Mouse (Mus musculus) left cerebral cortex, adult 9 months (tissue): ENCODE results near the gene Nsun7.

ENCODE experiments used
- DNase-seq, 2 experiments: peaks; one replicate each; pipeline ENCODE4 v3.0.0; 2022; ENCODE audit warnings: low spot score in 2 of 2

Gene Nsun7

DNA sequence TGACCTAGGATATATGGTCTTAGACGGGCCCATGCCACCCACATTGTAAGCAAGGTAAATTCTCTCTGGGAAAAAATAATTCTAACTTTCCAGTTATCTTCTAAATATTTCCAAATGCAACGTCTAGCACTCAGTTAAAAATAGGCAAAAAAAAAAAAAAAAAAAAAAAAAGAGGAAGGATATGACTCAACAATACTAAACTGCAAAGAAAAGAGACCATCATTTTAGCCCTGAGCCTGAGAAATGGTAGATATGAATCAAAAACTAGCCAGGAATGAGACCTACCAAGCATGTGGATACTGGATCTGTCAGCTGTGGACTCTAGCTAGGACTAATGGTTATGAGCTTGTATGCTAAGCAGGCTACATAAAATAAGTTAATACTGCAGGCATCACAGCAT is 20.0 kb downstream of the Nsun7 start:
- no peak for DNase-seq

DNA sequence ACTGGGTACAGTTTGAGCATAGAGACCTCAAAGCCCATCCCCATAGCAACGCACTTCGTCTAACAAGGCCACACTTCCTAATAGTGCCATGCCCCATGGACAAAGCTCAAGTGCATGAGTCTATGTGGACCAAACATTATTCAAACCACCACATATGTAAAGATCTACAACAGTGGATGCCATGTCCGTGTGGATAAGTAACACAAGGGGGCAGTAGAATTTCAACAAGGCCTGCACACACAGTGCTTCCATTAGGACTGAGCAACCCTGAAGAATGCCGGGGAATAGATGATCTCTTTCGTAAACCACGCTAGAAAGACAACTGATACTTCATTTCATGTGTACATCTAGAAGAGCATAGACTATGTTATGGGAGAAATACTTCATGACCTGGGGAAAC is 21.0 kb downstream of the Nsun7 start:
- DNase-seq: no peak

DNA sequence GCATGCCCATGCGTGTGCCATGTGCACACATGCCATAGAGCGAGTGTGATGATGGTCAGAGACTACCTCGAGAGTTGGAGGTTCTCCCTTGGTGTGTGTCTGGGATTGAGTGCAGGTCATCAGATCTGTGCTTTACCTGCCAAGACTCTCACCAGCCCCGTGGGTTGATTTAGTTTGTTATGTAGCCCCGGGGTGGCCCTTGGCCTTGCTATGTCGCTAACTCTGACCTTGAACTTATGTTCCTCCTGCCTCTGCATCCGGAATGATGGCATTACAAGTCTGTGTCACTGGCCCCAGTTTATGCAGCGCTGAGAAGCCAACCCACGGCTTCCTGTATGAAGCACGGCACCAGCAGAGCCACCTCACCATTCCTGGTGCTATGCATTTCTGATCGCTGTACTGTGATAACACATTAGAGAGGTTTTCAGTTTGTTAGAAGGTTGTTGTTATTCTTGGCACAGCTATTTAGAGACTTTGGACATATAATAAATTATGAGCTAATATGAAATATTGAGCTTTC is 34.5 kb downstream of the Nsun7 start:
- no peak for DNase-seq

DNA sequence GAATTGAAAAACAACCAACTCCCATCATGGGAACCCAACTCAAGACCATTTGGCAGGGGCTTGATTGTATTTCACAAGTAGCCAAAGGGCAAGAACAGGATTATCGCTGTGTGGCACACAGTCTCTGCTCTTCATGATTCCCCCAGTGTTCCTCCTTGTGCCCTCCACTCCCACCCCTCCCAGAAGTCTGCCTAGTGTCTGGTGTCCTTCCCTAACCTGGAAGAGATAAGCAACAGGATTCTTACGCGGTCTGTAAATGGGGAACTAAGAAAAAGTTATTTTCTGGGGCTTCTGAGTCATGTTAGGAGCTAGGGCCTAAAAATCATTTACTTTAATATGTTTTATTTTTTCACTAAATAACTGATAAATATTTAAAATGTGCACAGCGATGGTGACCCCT is 35.3 kb downstream of the Nsun7 start:
- DNase-seq: no peak

DNA sequence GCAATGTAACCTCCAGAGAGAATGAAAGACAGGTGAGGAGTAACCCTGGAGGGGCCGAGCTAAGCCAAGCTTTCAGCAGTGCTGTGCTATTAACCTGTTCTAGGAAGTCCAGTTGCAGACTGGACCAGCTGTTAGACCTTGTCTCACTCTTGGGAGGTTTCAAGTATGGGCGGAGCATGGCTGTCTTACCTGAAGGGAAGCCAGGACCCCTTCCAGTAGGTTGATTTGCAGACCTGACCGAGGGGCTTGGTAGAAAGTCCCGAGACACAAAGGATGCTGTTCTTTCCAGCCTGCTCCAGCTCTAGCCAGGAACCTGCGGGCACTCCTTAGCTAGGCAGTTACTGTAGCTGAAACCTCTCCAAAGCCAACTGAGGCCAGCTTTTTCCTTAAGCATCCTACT is 36.4 kb downstream of the Nsun7 start:
- no peak for DNase-seq

DNA sequence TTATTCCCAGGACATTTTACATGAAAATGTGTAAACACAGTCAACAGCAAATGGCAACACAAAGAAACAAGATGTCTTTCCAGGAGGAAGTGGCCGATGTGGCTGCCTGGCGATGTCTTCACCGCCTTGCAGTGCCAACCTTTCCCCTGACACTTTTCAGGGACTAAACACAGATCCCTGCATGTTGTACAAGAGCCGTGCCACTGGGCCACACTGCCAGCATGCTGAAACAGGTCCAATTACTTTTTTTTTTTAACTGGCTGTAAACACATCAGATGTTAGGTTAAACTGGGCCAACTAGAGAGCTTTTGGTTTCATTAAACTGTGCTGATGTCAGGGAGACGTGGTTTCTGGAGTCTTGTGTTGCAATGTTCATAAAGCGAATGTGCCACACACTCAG is 39.2 kb downstream of the Nsun7 start:
- no peak for DNase-seq

DNA sequence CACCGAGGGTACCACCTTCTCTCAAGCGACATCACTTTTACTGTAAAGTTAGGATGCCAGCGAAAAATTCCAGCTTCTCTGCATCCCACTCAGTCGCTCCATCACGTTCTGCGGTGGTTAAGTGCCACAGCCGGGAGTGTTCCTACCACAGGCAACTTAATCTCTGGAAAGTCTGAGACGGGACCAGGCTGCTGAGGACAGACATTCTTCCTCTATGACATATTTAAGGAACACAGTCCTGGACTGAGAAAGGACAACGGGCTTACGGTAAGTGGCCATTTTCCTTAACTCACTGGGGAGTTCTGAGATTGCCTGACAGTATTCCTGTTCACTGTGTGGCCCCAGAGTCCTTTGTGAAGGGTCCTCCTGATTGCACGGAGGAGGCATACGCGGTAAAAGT is 40.9 kb downstream of the Nsun7 start:
- no peak for DNase-seq

DNA sequence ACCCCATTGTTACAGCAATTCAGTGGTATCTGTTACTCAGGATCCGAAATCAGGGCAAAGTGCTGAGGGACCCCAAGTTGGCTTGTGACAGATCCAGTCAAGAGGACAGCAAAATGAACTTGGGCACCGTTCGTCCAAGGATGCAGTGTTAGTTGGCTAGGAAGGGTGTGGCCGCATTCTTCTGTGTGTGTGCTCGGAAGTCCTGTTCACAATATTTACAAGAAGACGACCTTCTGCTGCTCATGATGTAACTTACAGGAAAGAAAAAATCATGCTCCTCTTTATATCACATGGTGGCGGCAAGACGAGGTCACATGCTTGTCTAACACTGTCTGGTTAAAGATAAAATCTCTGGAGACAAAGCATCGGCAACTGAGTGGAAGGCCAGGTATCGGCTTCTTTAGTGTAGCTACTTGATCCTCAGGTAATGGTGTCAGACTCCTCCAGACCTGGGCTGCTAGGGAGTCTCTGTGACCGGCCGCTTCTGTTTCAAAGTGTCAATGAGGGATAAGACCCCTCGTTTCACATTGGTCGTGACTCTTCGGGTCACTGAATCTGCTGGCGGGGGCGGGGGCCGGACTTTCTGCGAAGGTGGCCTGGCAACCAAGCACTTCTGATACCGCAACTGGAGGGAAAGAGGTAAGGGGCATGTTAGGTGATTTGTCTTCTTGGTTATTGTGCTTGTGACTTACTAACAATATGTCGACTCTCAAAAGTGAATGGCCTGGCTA is 42.6 kb downstream of the Nsun7 start:
- DNase-seq: no peak

DNA sequence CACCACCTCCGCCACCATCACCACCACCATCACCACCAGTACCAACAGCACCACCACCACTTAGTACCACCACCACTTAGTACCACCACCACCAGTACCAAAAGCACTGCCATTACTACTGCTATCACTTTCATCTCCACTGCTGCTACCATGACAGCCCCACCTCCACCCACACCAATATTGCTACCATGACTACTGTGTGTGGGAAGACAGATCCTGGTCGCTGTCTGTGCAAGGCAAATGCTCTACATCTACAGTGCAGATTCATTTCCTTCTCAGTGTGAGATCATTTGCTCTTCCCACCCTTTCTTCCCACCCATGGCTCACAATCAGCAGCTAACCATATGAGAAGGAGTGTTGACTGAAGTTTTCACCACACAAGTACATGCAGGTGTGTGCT is 43.2 kb downstream of the Nsun7 start:
- peak in 1 of 2 experiments; percentile 56 for DNase-seq

DNA sequence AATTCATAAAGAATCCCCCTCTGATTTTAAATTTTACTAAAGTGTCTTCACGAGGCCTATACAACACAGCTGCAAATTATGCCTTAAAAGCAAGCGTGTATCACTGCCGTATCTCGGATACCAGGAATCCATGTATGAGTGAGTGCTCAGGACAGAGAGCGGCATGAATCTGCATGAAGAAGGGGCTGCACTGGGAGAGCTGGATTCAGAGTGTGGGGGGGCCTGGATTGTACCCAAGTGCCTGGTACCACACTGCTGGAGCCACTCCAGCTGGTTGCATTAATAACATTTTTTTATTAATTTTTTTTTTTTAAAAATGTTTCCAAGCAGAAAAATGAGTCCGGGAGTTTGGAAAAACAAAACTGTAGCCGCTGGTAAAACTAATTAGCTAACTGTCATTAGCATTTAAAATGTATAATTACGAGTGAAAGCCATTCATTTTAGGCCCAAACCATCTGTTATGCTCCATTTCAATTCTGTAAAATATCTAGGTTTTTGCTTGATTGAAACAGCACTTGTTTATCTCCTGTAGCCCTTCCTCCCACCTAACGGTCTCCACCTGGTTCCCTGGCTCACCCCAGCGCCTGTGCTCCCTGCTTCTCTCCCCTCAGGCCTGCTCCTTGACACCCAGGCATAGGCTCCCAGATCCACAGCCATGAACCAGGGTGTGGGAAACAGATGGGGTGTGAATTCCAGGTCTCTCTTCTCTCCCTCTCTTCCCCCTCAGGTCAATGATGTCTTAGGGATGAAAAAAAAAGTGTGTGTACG is 44.8 kb downstream of the Nsun7 start:
- DNase-seq: no peak

DNA sequence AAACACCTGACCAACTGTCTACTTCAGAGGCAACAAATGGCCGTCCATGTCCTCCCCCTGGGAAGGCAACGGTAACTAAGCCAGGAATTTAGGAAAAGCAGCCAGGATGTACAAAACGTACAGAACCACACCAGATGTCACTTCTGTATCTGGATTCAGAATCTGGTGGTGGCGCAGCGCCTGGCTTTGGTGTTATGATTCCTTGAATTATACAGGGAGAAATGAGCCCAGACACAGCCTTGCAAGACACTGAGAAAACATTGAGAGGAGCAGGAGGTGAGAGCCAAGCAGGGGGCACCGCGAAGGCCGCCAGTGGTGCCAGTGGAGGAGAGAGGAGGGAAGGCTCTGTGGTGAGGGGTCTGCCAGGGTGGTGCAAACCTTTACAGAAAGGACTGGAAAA is 45.8 kb downstream of the Nsun7 start:
- peak in 1 of 2 experiments; percentile 71 for DNase-seq

DNA sequence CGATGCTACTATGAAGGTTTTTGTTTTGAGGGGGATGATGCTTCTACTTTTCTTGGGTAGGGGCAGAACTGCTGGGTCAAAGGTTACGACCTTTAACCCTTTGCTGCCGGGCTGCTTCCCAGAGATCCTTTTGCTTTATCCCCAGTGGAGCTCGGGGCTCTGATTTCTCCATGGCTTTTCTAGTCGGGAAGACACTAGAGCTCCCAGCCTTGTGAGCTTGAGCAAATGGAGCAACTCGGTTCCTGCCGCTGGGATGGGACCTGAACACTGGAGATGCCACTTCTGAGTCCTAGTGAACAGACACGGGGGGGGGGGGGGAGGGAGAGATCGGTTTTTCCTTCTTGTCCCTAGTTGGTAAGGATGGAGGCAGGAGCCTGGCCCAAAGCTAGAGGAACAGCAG is 50.6 kb downstream of the Nsun7 start:
- no peak for DNase-seq

DNA sequence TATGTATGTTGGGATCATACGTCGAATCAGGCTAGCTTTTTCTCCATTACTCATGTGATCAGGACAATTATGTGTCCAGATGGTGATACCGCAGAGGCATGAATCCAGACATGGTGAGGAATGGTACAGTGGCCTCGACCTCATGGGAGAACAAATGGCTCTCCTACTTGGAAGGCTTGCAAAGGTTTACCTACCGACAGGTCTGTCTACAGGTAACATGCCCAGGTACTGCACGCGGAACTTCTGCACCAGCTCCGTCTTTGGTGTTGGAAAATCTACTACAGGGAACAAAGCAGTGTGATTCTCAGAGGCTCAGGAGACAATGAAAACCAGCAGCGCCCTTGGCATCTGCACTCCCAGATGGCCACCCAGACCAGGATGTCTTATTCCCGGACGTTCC is 51.1 kb downstream of the Nsun7 start:
- no peak for DNase-seq

DNA sequence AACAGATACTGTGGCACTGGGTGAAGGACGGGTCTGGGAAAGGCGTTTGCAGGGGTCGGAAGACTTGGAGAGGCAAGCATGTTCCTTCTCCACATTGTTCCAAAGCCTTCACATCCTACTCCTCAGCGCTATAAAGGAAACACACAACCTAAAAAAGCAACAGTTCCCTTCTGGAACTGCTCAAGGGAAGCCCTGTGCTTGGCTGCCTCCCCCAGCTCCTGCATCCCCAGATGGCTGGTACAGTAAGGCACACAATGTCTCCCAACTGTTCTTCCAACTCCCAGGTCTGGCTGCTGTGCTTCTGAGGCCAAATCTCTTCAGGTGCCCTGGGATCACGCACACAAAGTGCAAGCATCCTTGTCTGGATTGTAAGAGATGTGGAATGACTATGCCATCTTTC is 56.1 kb downstream of the Nsun7 start:
- peak in 1 of 2 experiments; percentile 51 for DNase-seq

DNA sequence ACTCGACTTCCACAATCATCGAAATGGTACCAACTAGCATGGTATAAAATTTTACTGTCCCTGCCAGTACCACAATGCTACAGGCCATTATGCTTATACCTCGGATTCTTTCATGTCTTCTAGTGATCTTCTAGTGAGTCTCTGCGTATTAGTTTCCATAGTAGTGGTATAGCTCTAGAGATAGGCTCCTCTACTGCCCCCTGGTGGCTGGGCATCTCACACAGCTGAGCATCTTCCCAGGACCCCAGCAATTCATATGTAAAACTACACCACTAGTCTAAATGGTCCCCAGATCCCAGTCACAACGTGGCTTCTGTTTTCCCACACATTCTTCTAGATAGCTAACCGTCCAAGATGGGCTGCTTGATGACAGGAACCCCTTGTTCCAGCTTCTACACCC is 59.6 kb downstream of the Nsun7 start:
- peak in 1 of 2 experiments; percentile 75 for DNase-seq

DNA sequence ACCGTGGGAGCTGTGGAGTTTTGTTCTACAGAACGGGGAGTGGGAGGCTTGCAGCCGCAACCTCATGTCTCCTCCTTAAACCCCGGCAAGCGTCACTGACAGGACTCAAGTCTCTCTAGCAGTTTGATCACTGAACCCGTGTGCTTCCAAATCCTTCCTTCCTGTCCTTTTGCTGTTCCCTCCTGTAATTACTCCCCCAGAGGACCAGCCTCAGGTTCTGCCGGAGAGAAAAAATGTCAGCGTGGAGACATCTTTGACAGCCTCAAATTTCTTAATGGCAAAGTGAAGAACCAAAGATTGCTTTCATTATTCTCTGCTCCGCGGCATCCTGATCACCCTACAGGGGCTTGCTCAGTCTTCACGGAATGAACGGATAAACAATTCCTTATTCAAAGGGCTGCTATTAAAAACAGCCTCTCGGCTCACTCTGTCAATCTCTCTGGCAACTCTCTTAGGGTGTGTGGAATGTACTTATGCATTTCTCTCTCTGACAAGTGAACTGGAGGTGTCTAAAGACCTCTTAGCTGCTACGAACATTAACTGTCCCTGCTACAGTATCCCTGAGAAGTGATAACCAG is 60.2 kb downstream of the Nsun7 start:
- DNase-seq: no peak

DNA sequence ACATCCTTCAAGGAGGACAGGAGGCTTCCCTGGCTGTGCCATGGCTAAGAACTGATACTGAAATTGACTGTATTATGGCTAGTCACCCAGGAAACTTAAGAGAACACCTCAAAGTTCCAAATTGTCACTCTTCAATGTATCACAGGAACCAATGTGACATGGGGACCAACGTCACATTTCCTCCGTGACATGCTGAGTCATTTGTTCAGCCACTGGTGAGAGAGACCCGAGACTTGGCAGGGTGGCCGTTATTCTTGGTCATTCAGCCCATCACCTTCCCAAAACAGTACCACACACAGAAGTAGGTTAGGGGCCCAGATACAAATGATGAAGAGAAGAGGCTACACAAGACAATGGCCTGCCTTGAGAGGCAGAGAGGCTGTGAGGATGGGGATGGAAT is 63.4 kb downstream of the Nsun7 start:
- no peak for DNase-seq

DNA sequence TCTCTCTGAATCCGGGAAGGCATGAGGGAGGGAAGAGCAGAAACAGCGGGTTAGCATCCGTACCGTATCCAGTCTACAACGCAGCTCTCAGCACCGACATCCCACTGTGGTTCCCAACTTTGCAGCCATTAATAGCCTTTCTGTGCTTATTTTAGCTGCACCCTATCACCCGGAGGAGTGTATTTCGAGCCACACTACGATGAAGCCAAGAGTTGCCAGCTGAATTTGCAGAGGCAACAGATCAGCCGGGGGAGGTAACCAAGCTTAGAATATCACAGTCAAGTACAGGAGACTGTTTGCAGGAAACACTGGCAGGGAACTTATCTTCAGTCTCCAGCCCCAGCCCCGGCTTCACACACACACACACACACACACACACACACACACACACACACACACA is 63.9 kb downstream of the Nsun7 start:
- peak; percentile 83 to 86 for DNase-seq

DNA sequence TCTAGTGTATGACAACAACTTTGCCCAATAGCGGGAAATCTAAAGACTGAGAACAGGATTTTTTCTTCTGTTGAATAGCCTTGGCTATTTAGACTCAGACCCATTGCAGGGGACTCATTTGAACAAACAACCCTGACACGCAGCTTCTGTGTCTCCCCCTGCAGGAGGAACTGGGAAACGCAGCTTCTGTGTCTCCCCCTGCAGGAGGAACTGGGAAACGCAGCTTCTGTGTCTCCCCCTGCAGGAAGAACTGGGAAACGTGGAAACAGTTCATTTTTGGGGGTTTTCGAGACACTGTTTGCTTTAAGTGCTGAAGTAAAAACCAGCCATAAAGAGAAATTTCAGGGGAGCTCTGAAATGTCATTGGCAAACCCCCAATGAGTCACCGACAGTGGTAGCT is 66.7 kb downstream of the Nsun7 start:
- no peak for DNase-seq

DNA sequence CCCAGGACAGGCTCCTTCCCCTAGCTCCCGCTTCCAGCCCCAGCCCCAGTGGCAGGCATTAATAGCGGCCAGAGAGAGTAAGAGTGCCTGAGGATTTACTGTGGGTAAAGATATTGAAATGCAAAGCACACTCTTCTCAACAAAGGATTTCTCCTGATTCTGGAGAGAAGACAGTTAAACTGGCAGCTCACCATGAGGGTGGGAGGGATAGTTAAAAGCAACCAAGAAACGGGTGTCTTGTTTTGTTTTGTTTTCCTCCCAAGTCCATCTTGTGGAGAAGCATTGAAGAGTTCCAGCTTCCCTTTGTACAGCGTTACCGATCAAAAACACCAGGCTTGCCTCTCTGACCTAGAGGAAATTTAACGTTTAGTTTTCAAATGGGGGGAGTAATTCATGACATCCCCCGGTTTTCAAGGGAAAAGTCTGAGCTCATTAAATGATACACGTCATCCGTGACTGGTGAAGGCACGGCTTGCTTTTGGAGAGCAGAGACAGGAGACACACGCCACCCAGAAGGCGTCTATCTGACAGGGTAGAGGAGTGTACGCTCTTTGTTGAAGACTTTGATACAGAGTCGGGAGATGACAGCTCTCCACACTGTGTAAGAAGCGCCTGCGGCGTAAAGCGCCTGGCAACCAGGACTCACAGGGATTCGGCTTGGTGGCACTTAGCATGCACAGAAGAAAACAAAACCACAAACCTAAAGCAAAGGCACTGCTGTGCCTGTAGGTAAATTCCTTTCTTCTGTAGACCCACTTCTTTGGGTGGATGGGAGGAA is 68.4 kb downstream of the Nsun7 start:
- DNase-seq: no peak

DNA sequence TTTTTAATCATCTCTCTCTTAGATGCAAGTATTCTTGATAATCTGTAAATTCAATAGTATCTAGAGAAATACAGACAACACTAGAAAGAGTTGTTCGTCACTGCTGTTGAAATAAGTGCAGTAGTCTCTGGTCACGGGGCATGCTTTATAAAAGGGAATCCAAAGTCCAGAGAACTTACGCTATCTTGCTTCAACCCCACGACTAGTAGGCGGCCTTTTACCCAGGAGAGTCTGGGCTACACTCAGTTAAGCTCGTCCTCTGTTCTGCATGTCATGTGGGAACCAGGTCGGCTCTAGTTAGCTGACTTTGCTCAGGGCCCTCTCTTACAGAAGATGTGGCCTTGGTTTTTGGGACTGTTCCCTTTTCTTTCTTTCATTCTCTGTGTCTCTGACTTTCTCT is 69.1 kb downstream of the Nsun7 start:
- no peak for DNase-seq

DNA sequence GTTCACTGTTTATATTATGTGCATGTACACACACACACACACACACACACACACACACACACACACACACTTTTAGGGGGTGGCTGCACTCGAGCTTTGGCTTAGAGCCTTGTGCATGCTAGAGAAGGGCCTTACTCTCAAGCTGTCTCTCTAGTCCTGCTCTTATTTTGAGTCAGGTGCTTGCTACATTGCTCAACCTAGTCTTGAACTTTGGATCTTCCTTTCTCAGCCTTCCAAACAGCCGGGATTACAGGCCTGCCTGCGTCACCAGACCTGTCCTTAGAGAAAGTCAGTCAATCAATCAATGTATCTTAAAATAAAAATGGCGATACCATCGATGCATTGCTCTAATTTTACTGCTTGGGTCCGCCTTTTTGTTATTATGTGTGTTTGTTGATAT is 71.1 kb downstream of the Nsun7 start:
- DNase-seq: no peak
